Mouse (Mus musculus) lung, postnatal 0 days (tissue): ENCODE data around the gene Epo. TPM values are rescaled to one million over a fixed set of nuclear protein-coding genes. Genes with fewer than 3 reads are reported as not detected.

Experiments
- ATAC-seq: fragments of 200-750 bp; cut with Nextera tagmentation; 2 replicates; pipeline ENCODE4 v1.8.0; 2017; ENCODE audit warnings: moderate library complexity
- DNase-seq: peaks from one replicate; pipeline ENCODE4 v3.0.0-alpha.2; 2016; ENCODE audit warnings: low spot score
- H3K27ac ChIP-seq: fragments of 300-500 bp; sonication (generic); 2 replicates; pipeline ENCODE4 v1.5.1; 2014; ENCODE audit warnings: antibody characterized with exemption, mild to moderate bottlenecking, low read length, mixed read lengths
- H3K27me3 ChIP-seq: fragments of 300-500 bp; sonication (generic); replicated peaks from 2 replicates; pipeline ENCODE4 v1.6.1; 2014; ENCODE audit warnings: low read length, mixed read lengths; ENCODE audit not compliant: insufficient read depth
- H3K36me3 ChIP-seq: fragments of 300-500 bp; sonication (generic); 2 replicates; pipeline ENCODE4 v1.6.1; 2014; ENCODE audit warnings: low read length, mixed read lengths; ENCODE audit not compliant: insufficient read depth
- H3K4me1 ChIP-seq: fragments of 300-500 bp; sonication (generic); 2 replicates; pipeline ENCODE4 v1.6.1; 2014; ENCODE audit warnings: antibody characterized with exemption, low read depth, low read length, mixed read lengths; ENCODE audit not compliant: insufficient read depth
- H3K4me2 ChIP-seq: fragments of 300-500 bp; sonication (generic); replicated peaks from 2 replicates; pipeline ENCODE4 v1.6.1; 2014; ENCODE audit warnings: low read depth, mild to moderate bottlenecking, low read length, moderate library complexity, mixed read lengths
- H3K4me3 ChIP-seq: fragments of 300-500 bp; sonication (generic); 2 replicates; pipeline ENCODE4 v1.5.1; 2014; ENCODE audit warnings: low read depth, low read length
- H3K9ac ChIP-seq: fragments of 300-500 bp; sonication (generic); replicated peaks from 2 replicates; pipeline ENCODE4 v1.6.1; 2014; ENCODE audit warnings: low read depth, mild to moderate bottlenecking
- H3K9me3 ChIP-seq: fragments of 300-500 bp; sonication (generic); 2 replicates; pipeline ENCODE4 v1.6.1; 2016; ENCODE audit warnings: low read length, mixed read lengths
- CTCF ChIP-seq: IDR thresholded peaks from 2 replicates; pipeline ENCODE4 v1.5.1; 2016; ENCODE audit warnings: antibody characterized with exemption, mild to moderate bottlenecking
- EP300 ChIP-seq: IDR thresholded peaks from 2 replicates; pipeline ENCODE4 v1.6.1; 2016; ENCODE audit warnings: antibody characterized with exemption, mild to moderate bottlenecking, control low read depth
- WGBS: fragments of 180-500 bp; shearing (Covaris S2); extraction: QIAGEN DNeasy Blood & Tissue Kit; methylation state at CpG from one replicate; pipeline ENCODE4 v1.1.7; 2014; 5-methylcytosine and 5-hydroxymethylcytosine counted together
- polyA plus RNA-seq: library from polyadenylated mRNA; unstranded; fragments of >200 nt; fragmentation: Nextera tagmentation; extraction: Ambion mirVana; gene quantifications from 2 replicates; pipeline ENCODE4 v1.2.1, GENCODE M21; 2015

Epo gene
- polyA plus RNA-seq, 1 experiment from 2014 or later: not detected

DNA sequence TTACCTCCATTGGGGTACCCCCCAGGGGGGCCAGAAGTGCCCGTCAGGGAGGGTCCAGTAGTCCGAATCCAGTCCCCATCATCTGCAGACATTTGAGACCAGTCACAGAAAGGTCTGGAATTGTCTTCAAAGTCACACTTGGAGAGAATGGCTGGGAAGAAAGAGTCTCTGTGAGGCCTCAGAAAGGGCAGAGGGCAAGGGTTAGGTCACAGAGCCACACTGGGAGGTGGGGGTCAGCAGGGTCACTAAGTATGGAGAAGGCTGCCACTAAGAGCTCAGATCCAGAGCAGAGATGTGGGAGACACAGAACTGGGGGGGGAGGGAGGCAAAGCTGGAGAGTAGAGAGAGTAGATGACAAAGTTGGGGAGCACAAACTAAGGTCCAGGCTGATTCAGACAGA, 58.7 kb downstream of the Epo start:
- no peak for ATAC-seq
- WGBS: 54% methylated on average over 2 of the region's 2 CpGs
- H3K27ac ChIP-seq: no peak overlapping the region

DNA sequence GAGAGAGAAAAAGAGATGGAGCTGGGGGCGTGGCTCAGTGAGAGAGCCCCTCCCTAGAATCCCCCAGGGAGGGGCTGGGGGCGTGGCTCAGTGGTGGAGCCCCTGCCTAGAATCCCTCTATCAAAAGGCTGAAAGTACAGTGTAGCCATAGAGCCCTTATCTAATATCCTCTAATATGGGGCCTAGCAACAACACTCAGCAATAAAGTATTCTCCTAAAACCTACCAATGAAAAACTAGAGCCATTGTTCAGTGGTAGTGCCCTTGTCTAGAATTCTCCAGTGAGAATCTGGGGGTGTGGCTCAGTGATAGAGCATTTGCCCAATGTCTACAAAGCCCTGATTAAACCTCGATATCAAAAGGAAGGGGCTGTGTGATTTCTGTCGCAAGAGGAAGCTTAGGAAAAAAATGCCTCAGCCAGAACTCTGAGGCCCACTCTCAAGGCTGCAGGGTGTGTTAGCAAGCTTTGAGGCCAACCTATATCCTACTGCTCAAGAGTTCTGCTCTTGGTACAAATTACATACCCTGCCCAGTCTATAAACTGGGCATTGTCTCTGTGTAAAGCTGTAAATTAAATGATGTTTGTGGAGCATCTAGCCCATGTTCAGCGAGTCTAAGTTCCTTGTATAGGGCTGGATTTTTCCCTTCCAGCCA, 60.7 kb downstream of the Epo start:
- WGBS: 37% methylated on average over 5 of the region's 5 CpGs
- DNase-seq: peak; percentile 32
- no peak overlapping the region for H3K9ac ChIP-seq

More for the DNA sequence above, 58.7 kb downstream of the Epo start:
- H3K4me1 ChIP-seq: no peaks in the 10 kb centered on the region
- no peaks in the 10 kb centered on the region for H3K27me3 ChIP-seq
- H3K36me3 ChIP-seq: no peaks in the 10 kb centered on the region
- no peaks in the 10 kb centered on the region for H3K9me3 ChIP-seq
- no peak for DNase-seq
- H3K4me2 ChIP-seq: no peak overlapping the region
- TF ChIP-seq CTCF (no peak), EP300 (no peak)
- H3K4me3 ChIP-seq: no peak overlapping the region
- no peak overlapping the region for H3K9ac ChIP-seq

DNA sequence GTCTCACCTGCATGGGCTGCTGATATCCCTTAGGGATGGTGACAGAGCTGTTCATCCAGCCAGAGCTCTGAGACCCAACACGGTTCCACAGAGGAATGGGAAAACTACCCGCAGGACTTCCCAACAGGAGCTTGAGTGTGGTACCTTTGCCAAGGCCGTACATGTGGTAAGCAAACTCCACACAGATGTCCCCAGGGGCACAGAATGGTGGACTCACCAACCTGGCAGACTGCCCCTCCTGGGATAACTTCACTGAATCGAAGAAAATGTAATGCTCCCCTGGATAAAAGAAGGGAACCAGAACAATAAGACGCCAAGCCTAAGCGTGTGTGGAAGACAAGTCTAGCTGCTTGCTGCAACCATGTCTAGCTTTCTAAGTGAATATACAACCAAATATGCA, 66.1 kb downstream of the Epo start:
- DNase-seq (no peak), ATAC-seq (no peak)
- H3K9me3 ChIP-seq: no peaks in the 10 kb centered on the region
- no peak overlapping the region for H3K9ac ChIP-seq
- no peaks in the 10 kb centered on the region for H3K36me3 ChIP-seq
- no peak overlapping the region for H3K27ac ChIP-seq
- no peak for TF ChIP-seq CTCF
- no peak for TF ChIP-seq EP300
- no peaks in the 10 kb centered on the region for H3K4me1 ChIP-seq
- no peak overlapping the region for H3K4me3 ChIP-seq
- WGBS: 92% methylated on average over 6 of the region's 6 CpGs
- H3K27me3 ChIP-seq: no peaks in the 10 kb centered on the region
- no peak overlapping the region for H3K4me2 ChIP-seq

More for the DNA sequence above, 60.7 kb downstream of the Epo start:
- Histone ChIP-seq H3K4me1 (no peaks in the 10 kb centered on the region), H3K4me3 (no peak overlapping the region), H3K9me3 (no peaks in the 10 kb centered on the region), H3K27ac (no peak overlapping the region), H3K36me3 (no peaks in the 10 kb centered on the region), H3K27me3 (no peaks in the 10 kb centered on the region), H3K4me2 (no peak overlapping the region)
- peak; percentile 44 for ATAC-seq
- TF ChIP-seq EP300: no peak
- no peak for TF ChIP-seq CTCF

DNA sequence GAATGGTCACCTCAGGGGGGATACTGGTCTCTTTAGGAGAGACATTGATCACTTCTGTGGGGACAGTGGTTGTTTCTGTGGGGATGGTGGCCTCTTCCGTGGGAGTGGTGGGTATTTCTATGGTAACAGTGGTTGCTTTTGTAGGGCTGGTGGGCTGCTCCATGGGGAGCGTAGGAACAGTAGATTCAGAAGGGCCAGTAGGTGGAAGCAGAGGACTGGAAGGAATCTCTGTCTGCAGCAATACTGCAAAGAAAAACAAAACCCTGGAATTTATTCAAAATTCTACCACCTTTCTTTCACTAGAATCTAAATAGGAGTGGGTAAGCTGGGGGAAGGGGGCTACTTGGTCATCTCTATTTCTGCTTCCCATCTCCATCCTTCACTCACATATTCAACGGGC, 68.0 kb downstream of the Epo start:
- Histone ChIP-seq H3K27me3 (no peaks in the 10 kb centered on the region), H3K4me2 (no peak overlapping the region), H3K4me1 (no peaks in the 10 kb centered on the region), H3K9ac (no peak overlapping the region), H3K4me3 (no peak overlapping the region), H3K36me3 (no peaks in the 10 kb centered on the region), H3K27ac (no peak overlapping the region), H3K9me3 (no peaks in the 10 kb centered on the region)
- ATAC-seq: no peak
- 31% methylated on average over 3 of the region's 3 CpGs for WGBS
- peak; percentile 55 for DNase-seq
- peak; percentile 54 for TF ChIP-seq CTCF
- no peak for TF ChIP-seq EP300

DNA sequence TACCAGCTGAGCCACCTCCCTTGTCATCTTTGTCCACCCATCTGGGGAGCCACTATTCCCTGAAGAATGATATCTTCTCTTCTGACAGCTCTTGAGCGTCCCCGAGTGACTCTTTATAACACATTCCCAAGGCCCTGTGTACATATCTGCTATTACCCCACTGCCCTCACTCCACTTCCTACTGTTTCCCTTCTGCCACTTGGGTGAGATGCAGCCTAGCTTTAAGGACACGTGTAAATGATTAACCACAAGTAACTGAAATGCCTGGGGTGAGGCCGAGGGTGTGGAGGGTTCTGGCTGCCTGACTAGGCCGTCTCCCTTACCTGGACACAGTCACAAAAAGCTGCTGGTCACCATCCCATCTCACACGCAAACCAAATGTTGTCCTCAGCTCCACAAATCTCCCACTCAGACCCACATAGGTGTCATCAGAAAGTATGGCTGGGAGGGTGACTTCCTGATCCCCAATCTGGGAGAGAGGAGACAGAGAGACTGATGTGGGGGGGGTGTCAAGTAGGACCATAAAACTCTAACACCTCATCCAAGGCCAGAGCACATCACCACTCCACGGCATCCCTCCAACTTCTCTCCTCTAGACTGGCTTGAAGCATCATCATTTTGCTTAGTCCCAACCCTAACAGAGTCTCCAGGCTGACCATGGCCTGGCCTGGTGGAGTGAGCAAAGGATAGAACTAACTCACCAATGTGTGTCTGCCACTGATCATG, 77.0 kb downstream of the Epo start:
- peak; percentile 48 for TF ChIP-seq CTCF
- peak; percentile 75 for TF ChIP-seq EP300
- DNase-seq: peak; percentile 94
- no peak overlapping the region for H3K4me3 ChIP-seq
- WGBS: 32% methylated on average over 7 of the region's 7 CpGs
- no peak overlapping the region for H3K4me2 ChIP-seq
- H3K9me3 ChIP-seq: no peaks in the 10 kb centered on the region
- no peaks in the 10 kb centered on the region for H3K4me1 ChIP-seq
- H3K27ac ChIP-seq: no peak overlapping the region
- H3K36me3 ChIP-seq: no peaks in the 10 kb centered on the region
- ATAC-seq: peak; percentile 99
- no peaks in the 10 kb centered on the region for H3K27me3 ChIP-seq
- no peak overlapping the region for H3K9ac ChIP-seq

DNA sequence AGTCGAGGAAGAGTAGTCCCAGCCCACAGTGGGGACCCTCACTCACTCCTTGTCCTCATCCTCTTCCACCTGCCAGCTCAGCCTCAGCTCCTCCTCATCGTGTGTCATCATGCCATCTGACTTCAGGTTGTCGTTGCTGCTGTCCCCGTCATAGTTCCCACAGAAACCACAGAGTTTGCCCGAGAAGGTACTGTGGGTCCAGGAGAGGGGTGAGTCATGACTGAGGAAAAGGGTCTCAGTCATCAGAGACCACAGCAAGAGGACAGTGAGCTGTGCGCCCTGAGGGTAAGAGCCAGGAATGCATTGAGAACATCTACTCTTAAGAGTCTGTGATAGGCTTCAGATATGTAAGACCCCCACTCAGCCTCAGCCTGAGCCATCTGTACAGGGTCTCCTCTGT, 77.8 kb downstream of the Epo start:
- TF ChIP-seq EP300: no peak
- no peak for TF ChIP-seq CTCF
- ATAC-seq (no peak), DNase-seq (peak; percentile 13)
- H3K9ac ChIP-seq: no peak overlapping the region
- no peak overlapping the region for H3K4me2 ChIP-seq
- no peak overlapping the region; the same call in 1 of the 2 replicates for H3K27ac ChIP-seq
- H3K9me3 ChIP-seq: no peaks in the 10 kb centered on the region
- no peak overlapping the region for H3K4me3 ChIP-seq
- WGBS: 55% methylated on average over 6 of the region's 6 CpGs
- no peaks in the 10 kb centered on the region for H3K4me1 ChIP-seq
- H3K36me3 ChIP-seq: no peaks in the 10 kb centered on the region
- no peaks in the 10 kb centered on the region for H3K27me3 ChIP-seq
